Mouse (Mus musculus) megakaryocyte, embryonic 14.5 days (primary cell): ENCODE data around the gene Ablim2.

Source experiments
- FLI1 ChIP-seq: IDR thresholded peaks from 2 replicates; pipeline ENCODE4 v1.6.1; 2012; ENCODE audit warnings: low read length, inconsistent platforms, mixed read lengths
- GATA1 ChIP-seq: IDR thresholded peaks from 3 replicates; pipeline ENCODE4 v1.6.1; 2012; ENCODE audit warnings: mixed read lengths, low read length, inconsistent platforms, borderline replicate concordance

DNA sequence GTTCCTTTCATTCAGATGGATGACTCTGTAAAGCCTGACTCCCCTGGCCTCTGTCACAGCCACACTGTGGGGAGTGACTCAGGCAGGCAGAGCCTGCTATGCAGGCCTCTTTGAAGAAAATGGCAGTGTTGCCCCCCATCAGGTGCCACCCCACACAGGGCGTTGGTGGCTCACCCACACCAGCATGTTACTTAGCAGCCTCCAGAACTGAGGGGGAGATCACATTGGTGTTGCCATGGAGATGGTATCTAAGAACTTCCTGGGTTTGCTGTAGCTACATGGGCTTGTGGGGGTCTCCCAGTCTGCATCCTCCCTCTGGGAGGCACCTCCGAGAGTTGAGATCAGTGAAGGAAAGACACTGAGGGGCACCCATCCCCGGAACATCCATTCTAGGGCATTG lies 52.8 kb downstream of the Ablim2 start:
- TF ChIP-seq GATA1 (no peak), FLI1 (no peak)
